Mouse (Mus musculus) kidney, postnatal 14 days (tissue): ENCODE results near the gene Gak.
A peak's percentile ranks its signal among the peaks of the same experiment; 100 is the strongest.

Source experiments
- DNase-seq: peaks from one replicate; pipeline ENCODE4 v3.0.0; 2022; ENCODE audit warnings: mixed read lengths

Gene Gak

DNA sequence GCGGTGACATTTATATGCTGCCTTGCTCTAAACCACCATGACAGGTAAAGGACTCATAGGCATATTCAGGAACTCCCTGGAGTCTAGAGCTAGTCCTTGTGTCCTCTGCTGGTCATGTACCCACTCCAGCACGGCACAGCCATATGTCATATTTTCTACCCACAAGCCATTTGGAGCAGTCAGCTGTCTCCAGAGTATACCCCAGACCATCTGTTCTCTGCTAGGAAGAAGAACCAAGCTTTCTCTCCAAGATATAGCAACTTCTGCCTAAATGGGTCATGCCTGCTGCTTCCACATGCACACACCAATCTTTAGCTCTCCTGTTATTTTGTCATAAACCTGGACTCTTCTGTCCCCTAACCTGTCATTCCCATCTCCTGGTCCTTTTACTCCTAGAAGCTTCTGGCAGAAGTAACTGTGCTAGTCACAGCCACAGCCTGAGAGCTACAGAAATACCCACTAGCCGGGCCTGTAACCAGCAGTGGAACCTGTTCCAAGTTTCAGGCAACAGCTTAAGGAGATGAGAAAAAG is 48.1 kb downstream of the Gak start:
- DNase-seq: no peak

DNA sequence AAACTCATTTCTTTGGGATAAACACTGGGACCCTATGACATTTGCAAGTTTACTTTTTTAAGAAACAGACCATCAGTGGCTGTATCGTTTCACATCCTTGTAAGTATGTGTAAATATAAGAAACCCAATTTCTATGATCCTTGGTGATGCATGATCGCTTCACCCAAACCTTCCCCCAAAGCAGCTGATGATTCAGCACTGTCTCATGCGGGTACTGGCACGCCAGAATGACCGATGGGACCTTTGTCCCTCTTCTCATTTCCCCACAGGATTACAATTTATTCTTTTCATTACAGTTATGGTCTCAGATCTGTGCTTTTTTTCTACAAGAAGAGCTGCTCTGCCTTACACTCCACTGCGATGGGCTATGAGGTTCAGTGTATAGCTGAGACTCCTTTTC is 56.5 kb downstream of the Gak start:
- no peak for DNase-seq

DNA sequence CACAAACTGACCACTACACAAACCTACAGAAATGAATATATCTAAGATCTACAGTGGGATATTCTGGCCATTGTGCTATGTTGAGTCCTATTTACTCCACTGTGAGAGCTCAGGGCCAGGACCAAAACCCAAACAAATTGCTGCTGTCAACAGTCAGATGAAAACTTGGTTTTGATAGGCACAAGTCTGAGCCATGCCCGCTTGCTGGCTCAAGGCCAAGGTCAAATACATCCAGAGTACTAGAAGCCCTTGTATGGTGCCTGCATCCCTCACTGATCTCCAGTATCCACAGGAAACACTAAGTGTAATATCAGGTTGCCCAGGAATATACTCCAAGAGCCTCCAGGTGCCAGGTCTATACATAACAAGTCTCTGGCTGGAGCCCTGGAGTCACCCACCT is 58.6 kb downstream of the Gak start:
- DNase-seq: no peak

DNA sequence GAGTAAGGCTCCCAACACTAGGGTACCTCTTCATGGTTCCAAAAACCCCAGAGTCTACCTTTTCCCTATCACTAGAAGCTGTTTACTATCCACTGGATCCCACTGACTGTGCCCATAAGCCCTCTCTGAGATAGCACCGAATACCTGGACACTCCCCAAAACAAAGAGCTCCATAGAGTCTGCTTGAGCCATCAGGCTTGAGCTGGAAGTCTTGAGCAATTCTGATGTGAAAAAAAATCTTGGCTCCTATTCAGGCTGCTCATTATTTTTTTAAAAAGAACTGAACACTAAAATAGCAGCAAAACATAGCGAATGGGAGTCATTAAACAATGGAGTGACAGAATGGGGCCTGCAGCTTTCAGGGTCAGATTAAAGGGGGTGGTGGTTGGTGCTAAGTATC is 62.5 kb downstream of the Gak start:
- DNase-seq: no peak

DNA sequence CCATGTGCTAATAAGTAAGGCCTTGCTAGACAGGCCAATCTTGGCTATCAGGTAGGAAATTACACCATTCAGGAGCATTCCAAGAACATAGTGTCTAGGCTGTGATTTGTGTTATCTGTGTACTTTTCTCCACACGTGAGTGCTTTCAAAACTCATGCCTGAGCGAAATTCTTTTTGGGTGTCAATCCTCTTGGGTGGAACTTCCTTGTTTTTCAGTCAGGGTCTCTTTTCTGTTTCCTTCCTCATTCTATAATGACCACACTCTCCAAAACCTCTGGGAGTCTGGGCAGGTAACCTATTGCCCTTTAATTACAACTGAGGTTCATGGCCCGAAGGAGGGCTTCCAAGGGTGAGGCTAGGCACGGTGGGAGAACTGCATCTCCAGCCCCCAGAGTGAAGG is 63.0 kb downstream of the Gak start:
- no peak for DNase-seq

DNA sequence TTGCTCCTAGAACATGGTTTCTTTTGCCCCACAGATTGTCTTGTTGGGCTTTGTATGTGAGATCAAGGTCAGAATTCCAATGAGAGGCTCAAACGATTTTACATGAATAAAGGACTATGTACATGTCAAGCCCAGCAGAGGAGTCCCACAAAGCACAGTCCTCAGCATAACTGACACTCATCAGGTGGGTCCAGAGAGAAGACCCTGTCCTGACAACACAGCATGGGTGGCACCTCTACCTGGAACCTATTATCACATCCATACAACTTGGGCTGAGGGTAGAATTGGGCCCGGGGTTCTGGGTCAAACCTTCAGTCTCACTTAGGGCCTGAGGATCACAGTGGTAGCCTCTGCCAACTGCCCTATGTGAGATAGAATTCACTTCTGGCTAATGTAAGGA is 64.2 kb downstream of the Gak start:
- DNase-seq: no peak

DNA sequence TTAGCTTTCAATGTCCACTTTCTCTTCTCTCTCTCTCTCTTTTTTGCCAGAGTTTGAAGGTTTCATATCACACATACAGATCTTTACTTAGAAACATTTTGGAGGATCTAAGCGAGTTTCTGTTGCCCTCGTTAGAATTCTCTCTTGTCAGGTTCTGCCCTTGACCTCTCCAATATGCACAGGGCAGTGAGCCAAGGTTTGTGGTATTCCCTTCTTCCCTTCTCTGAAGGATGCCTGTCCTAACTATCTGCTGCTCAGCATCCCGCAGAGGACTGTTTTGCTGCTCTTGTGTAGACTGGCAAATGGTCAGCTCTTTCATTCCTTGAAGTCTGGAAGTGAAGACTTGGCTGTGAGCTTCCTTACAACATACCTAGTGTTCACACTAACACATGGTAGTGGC is 65.2 kb downstream of the Gak start:
- no peak for DNase-seq

DNA sequence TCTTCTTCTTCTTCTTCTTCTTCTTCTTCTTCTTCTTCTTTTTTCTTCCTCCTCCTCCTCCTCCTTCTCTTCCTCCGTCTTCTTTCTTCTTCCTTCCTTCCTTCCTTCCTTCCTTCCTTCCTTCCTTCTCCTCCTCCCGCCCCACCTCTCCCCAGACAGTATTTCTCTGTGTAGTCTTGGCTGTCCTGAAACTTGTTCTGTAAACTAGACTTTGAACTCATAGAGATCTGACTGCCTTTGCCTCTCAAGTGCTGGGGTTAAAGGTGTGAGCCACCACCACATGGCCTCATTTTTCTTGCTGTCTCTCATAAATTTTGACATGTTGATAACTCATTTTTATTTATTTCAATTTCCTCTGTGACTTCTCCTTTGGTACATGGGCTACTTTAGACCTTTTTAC is 67.1 kb downstream of the Gak start:
- DNase-seq: no peak

DNA sequence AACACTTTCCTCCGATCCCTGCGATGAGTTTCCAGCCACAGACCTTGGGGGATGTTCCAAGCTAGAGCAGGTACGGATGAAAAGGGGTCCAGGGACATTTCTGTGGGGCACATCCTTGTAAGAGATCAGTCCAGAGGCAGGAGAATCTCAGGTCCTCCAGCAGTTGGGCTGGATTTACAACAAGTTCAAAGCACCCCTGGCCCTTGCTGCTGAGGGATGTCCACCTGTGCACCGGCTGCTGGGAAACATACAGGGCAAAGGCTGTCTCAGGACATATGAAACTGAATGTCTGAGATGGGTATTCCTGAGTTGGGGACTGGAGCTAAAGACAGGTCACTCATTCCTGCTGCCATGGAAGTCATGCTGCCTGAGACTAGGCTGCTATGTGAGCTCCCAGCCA is 72.6 kb downstream of the Gak start:
- no peak for DNase-seq

DNA sequence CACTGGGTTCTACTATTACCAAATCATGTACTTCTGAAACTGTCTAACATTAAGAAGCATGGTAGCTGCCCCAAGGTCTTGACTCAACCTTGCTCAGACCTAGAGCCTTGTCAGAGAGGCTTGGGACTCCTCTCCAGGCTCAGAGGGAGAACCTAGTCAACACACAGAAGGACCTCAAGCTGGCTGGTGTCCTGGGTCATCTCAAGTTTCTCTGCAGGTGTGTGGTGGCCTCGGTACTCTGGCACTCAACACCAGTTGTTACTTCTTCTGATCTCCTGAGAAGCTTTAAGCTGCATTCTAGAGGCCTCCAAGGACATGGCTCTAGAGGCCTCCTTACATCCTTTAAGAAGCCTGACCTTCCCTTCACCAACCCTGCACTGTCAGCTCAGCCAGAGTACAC is 75.5 kb downstream of the Gak start:
- DNase-seq: no peak

DNA sequence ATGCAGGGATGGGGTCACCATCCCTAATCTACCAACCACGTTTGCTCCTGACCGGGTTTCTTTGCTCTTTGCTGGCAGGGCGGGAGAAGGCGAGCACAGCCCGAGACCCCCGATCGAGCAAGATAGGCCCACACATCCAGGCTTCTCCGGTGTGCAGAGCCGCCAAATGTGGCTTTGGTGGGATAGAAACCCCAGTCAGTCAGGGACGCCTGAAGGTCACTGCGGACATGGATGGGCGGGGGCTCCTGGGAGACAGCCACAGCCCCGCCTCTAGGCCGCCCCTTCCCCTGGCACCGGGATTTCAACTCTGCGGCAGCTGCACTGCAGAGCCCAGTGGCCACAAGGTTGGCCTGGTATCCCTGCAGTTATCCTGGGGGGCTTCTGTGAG is 79.4 kb downstream of the Gak start:
- no peak for DNase-seq

DNA sequence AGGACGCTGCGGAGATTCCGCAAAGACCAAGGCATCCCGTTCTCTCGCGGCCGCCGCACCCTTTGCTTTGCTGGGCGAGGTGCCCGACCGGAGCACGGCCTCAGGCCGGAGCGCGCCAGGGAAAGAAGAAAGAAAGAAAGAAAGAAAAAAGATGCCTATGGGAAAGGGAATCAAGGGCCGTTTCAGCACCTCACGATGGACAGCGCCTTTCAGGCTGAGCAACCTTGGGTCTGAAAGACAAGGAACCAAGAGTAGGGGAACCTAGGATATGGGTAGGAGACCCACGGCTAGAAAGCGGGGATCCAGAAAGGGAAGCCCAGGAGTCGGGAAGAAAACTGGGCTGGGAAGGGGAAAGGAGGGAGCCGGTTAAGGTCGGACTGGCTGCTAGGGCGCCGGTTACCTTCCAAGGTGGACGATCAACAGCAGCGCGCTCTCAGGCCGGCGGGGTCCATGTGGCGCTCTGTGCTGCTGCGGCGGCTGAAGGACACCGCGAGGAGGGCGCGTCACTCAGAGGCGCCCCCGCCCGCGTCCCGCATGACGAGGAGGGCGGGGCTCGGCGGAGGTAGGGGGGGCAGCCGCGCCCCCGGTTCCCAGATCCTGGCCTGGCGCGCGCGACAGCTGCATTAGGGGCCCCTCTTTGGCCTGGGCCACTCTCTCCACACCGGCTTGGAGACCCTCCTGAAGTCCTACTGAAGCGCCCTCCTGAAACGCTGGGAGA is 79.9 kb downstream of the Gak start, which contains the start of gene Cplx1:
Cplx1 (minus strand) TSS at position 536 of the 718 bp plus-strand sequence.
- DNase-seq: peak; percentile 64

DNA sequence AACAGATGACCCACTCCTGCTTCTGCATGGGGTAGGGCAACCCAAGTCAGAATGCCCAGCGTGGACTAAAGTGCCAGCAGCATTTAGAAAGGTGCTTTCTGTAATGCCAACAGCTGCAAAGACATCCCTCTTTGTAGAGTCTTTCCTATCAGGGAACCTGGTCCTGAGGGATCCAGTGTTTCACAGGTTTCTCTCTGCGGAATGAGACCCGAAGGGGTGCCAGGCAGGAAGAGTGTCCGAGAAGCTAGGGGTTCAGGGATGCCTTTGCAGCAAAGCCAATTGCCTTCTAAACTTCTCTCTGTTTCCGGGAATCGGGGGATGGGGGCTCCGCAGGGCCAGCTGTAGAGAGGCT is 80.4 kb downstream of the Gak start:
- no peak for DNase-seq

DNA sequence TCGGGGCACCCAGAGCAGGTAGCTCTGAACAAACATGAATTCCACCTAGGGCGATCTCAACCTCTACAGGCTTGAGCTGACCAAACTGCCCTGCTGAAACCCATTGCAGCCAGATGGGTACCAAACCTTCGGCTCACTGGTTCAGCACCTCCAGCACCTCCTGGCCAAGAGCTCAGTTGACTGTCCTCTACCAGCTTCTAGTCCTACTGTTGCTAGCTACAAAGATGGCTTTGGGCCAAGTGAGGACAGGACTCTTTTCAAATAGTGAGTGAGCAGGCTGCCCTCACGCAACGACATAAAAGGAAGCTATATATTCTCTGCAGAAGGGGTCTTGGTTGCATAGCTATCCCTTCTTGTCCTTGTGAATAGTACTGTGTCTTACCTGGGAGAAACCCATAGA is 81.9 kb downstream of the Gak start:
- no peak for DNase-seq

DNA sequence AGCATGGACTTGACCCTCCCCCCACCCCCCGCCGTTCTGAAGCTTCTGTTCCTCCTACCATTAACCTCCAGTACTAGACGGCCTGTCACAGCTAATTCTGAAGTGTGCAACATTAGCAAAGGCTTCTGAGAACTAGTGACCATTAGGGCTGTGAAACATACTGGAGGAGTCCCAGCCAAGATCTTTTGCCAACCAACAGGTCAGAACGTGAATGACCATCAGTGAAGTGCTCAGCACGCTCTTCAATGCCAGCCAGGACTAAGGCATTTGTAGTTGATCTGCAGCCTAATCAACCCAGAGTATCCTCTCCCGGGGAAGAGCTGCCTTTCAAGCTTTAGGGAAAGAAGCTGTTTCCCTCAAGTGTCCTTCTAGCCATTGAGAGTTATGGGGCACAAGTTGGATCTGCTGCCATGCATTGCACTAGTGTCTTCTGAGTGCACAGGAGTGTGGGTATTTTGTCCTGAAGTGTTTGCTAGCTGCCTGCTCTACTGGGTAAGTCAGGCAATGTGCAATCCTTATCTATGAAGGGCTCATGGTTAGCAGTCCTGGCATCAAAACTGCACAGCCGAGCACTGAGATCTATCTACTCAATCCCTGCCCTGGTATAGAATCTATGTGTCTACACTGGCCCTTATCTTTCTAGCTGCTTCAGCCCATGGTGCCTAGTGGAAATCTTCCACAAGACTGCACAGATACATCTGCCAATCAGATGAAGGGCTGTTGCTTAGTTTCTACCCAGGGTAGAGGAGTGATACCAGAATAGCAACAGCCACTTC is 85.9 kb downstream of the Gak start:
- DNase-seq: no peak

DNA sequence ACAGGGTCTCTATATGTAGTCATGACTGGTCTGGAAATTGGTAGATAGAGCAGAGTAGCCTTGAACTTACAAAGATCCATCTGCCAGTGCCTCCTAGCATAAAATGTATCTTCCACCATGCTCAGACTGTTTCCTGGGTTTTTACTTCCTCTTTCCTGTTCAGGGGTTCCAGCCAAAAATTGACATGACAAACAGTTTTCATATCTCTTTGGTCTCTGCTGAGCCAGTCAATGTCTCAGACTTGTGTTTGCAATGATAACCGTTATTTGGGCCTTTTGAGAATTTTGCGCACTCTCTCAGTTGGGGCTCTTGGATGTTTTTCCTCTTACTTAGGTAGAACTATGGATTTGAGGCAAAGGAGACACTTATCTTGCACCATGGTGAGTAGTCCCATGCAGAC is 95.4 kb downstream of the Gak start:
- no peak for DNase-seq

DNA sequence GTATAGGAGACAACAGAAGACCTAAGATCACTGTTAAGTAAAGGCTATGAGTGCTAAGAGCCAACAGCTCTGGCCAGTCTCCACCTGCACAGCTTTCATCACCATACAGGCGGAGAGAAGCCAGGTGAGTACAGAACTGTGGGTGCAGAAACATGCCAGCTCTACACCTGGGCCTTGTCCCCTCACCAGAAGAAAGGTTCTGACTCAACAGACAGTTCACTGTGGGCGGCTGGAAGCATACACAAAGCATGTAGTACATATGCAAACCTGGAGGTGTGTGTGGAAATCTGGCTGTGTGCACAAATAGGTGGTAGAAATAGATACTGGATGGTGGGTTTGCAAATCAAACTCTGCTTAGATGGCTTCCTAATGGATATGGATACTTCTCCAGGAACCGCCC is 107.0 kb downstream of the Gak start:
- no peak for DNase-seq

DNA sequence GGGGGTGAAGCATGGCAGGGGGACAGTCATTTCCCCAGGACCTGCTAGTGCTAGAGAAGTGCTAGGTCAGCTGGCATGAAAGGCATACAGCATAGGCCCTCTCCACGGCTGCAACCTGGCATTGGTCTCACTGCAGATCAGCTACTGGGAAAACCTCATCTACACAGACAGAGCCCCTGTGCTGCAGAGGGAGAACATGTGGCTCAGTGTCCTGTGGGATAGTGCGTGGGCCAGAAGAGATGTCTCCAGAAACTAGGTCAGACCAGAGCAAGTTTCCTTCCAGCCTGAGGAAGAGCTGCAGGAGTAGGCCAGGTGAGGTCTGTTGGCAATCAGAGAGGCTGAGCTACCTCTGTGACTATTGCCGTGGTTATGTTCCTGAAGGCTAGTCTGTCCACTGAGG is 107.7 kb downstream of the Gak start:
- no peak for DNase-seq

DNA sequence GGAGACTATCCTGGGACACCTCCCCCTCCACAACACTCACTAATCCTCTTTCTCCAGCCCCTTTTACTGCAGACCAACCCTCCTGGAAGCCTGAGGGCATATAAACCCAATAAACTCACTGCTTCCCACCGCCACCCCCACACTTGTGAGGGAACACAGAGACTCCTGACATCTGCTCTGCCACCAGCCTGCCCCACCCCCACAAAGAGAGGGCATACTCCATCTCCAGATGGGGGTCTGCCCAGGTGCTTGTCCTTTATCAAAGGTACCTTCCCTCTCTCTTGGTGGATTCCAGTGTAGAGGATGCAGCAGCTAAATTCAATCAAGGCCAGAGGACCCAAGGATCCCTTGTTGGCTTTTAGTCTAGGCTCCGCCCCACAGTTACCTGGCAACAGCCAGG is 108.5 kb downstream of the Gak start:
- no peak for DNase-seq

DNA sequence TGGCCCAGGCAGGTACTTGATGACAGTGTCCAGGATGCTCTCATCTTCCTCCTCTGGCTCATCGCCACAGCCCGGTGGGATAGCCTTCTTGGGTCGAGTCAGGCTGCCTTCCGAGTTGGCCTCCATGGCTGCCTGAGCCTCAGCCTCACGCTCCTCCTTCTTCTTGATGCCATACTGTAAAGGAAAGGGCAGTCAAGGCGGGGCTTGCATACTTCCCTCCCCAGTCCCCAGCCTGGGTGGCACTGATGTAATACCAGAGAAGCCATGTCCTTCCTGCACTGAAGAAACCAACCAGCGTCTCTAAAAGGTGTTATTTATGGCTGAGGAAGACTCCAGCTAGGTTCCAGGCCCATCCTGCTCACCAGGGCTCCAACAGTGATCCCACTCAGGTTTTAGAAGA is 109.4 kb downstream of the Gak start:
- DNase-seq: no peak
